ENCODE assay signal across 11 mouse cellular contexts in genomic region chr11:33433813-33434212, GRCm38 (mm10).
A peak's percentile ranks its signal among the peaks of the same experiment; 100 is the strongest.
DNase-seq lines count a peak whose midpoint lies in the region.
"Had no signal": no experiment of that assay in that cellular context is flagged by ENCODE, and none has a peak within 500 bp of the region (broad histone marks: within the 10 kb centered on the region; RNA-seq: fewer than 3 reads in every experiment).

No protein-coding gene starts in this region.

- DNase-seq in frontal cortex, postnatal 36 days (ENCODE audit: low spot score in 2 of 2): peak; percentile 2 to 19
- DNase-seq in frontal cortex, postnatal 10 days (ENCODE audit: low spot score in 2 of 2): no peak
- DNase-seq in right cerebral cortex, postnatal 14 days: peak; percentile 11
- no peak for DNase-seq in right cerebral cortex, postnatal 4 days
- peak; percentile 47 to 48 for DNase-seq in cerebellum, postnatal 36 days
- no peak for DNase-seq in testis, postnatal 10 days (ENCODE audit: low spot score)
- DNase-seq in spleen, postnatal 10 days (ENCODE audit: low spot score in 2 of 2): no peak
- DNase-seq: kidney, postnatal 10 days; lung, embryonic 14.5 days; right cerebral cortex, adult 18-20 months; thymus, postnatal 25 days had no signal

Comparison
In these comparisons a context has a peak if more than half of its experiments do, and no peak if none do; other contexts are left out.
1. DNase-seq: peak in frontal cortex, postnatal 36 days (2 of 2), right cerebral cortex, postnatal 14 days (single experiment) and cerebellum, postnatal 36 days (2 of 2); none in frontal cortex, postnatal 10 days (0 of 2), right cerebral cortex, postnatal 4 days (single experiment), testis, postnatal 10 days (single experiment) and spleen, postnatal 10 days (0 of 2).